Mouse (Mus musculus) urinary bladder, postnatal 4 days (tissue): ENCODE results near the gene Slc25a22.
"Not testable (repeated sequence)": the region's sequence is repeated elsewhere in the genome, so short reads cannot be mapped to it uniquely, and the experiment has no call there.

Experiments used
- DNase-seq, 2 experiments: peaks; one replicate each; pipeline ENCODE4 v3.0.0; 2021 to 2022; ENCODE audit warnings: low spot score in 2 of 2

Slc25a22 gene

GRCm38 (mm10) chr7:141457986-141458660 is 20.4 kb upstream of the Slc25a22 start:
- DNase-seq, result no peak

- no peak for DNase-seq
These were observed 19.5 kb upstream of the Slc25a22 start for GRCm38 (mm10) chr7:141457236-141457635.

GRCm38 (mm10) chr7:141456739-141457138 is 19.0 kb upstream of the Slc25a22 start:
- DNase-seq, result no peak

- DNase-seq, result peak in 1 of 2 experiments; percentile 56
These were observed 18.1 kb upstream of the Slc25a22 start for GRCm38 (mm10) chr7:141455610-141456314.

GRCm38 (mm10) chr7:141454967-141455551 is 17.4 kb upstream of the Slc25a22 start, which contains the start of gene Pnpla2:
TSS of gene Pnpla2 (plus strand) at chr7:141455198.
- peak; percentile 91 to 96 for DNase-seq

- DNase-seq, result no peak
These were observed 15.9 kb upstream of the Slc25a22 start for GRCm38 (mm10) chr7:141453636-141454035.

- DNase-seq, result no peak
These were observed 14.2 kb upstream of the Slc25a22 start for GRCm38 (mm10) chr7:141451928-141452327.

GRCm38 (mm10) chr7:141447110-141447991 is 9.7 kb upstream of the Slc25a22 start, which contains the start of gene Rplp2:
TSS of gene Rplp2 (plus strand) at chr7:141447370.
- peak; percentile 91 to 92 for DNase-seq

- not testable (repeated sequence) for DNase-seq
These were observed 8.7 kb upstream of the Slc25a22 start for GRCm38 (mm10) chr7:141446374-141446773.

GRCm38 (mm10) chr7:141443828-141444237 is 6.1 kb upstream of the Slc25a22 start, which contains the start of gene Pidd1:
TSS of gene Pidd1 (minus strand) at chr7:141444025.
- peak in 1 of 2 experiments; percentile 67 for DNase-seq

GRCm38 (mm10) chr7:141443081-141443821 is 5.6 kb upstream of the Slc25a22 start:
- DNase-seq, result peak in 1 of 2 experiments; percentile 52

- DNase-seq, result no peak
These were observed 4.5 kb upstream of the Slc25a22 start for GRCm38 (mm10) chr7:141442199-141442598.

- DNase-seq, result no peak
These were observed 3.8 kb upstream of the Slc25a22 start for GRCm38 (mm10) chr7:141441460-141441859.

GRCm38 (mm10) chr7:141440613-141441012 is 2.9 kb upstream of the Slc25a22 start:
- no peak for DNase-seq

GRCm38 (mm10) chr7:141439811-141440210 is 2.1 kb upstream of the Slc25a22 start:
- DNase-seq, result no peak

GRCm38 (mm10) chr7:141439140-141439679 is 1.5 kb upstream of the Slc25a22 start:
- no peak for DNase-seq

- no peak for DNase-seq
These were observed 693 bp upstream of the Slc25a22 start for GRCm38 (mm10) chr7:141438201-141438968.

- no peak for DNase-seq
These were observed 1.2 kb downstream of the Slc25a22 start for GRCm38 (mm10) chr7:141436523-141436892.

GRCm38 (mm10) chr7:141435856-141436522 is 1.7 kb downstream of the Slc25a22 start:
- no peak for DNase-seq
